ENCODE assay signal across 12 mouse cellular contexts in the genomic region with DNA sequence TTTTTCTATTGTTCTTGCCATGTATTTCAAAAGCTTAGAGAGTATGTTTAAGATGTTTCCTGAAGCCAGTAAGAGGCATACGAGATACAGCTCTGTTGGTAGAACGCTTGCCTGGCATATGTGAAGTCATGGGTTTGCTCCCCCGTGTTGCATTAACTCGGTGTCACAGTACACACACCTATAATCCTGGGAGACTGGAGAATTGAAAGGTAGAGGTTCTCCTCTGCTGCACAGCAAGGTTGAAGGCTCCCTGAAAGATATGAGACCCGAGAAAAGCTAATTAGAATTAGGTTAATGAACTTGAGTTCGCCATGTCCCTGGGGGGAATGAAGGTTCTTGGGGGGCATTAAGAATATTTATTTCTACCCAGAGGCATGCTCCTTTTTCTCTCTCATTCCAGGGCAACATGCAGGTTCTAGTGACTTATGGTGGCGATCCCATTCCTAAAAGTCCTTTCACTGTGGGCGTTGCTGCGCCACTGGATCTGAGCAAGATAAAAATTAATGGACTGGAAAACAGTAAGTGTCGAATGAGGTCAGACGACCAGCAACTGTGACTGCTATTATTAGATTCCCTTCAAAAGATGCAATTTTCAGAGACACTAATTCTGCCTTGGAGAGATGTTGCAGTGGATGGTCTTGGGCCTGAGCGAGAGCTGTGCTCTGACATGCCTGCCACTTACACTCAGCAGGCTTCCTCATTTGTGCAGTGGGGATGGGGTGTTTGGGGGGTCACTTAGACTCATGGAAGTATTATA. TPM values are rescaled to one million over a fixed set of nuclear protein-coding genes. Genes with fewer than 3 reads are reported as not detected.
DNase-seq lines count a peak whose midpoint lies in the region; ATAC-seq and TF ChIP-seq lines count a peak whose summit lies in the region.
"Had no signal": no experiment of that assay in that cellular context is flagged by ENCODE, and none has a peak within 500 bp of the region (broad histone marks: within the 10 kb centered on the region; RNA-seq: fewer than 3 reads in every experiment).

No protein-coding gene starts in this region.

- intact Hi-C loops in left cerebral cortex, postnatal 36 days (cut with DNase I) = loop anchor here (5.0 kb wide), 2 partner anchors 36 to 84 kb away; a partner anchor contains a TSS

- no peak overlapping the region for H3K4me3 ChIP-seq in hindbrain, embryonic 15.5 days
- no peak overlapping the region for H3K4me3 ChIP-seq in kidney, postnatal 0 days (replicated peaks; ENCODE audit: low read depth, low read length)
- H3K4me3 ChIP-seq in neural tube, embryonic 15.5 days (replicated peaks) = no peak overlapping the region
- H3K4me3 ChIP-seq: layer of hippocampus, adult 2 months; liver, embryonic 15.5 days had no signal

- ATAC-seq in hindbrain, embryonic 15.5 days (ENCODE audit: low FRiP score, low read depth) = peak; percentile 75
- ATAC-seq in kidney, postnatal 0 days (replicated peaks; ENCODE audit: low FRiP score, low read depth) = peak; percentile 33; the same call in 1 of the 2 replicates
- ATAC-seq in neural tube, embryonic 15.5 days (ENCODE audit: low FRiP score) = peak; percentile 73
- ATAC-seq: activated CD4-positive, CD25-positive, alpha-beta regulatory T cell, adult 4 months had no signal

- DNase-seq in kidney, adult 11 months = peak; percentile 41
- DNase-seq in kidney, postnatal 25 days = no peak
- peak; percentile 85 for DNase-seq in kidney, postnatal 0 days (ENCODE audit: low spot score)
- no peak for DNase-seq in left cerebral cortex, postnatal 36 days (ENCODE audit: low spot score in 2 of 2)
- no peak for DNase-seq in cerebellum, adult 18-20 months
- DNase-seq: right cerebral cortex, postnatal 4 days had no signal

- TF ChIP-seq CTCF in kidney, postnatal 0 days (IDR thresholded peaks at IDR 0.05; ENCODE audit: low read depth) = no peak

- no peaks in the 10 kb centered on the region for H3K9me3 ChIP-seq in hindbrain, embryonic 15.5 days
- no peaks in the 10 kb centered on the region for H3K9me3 ChIP-seq in kidney, postnatal 0 days (replicated peaks; ENCODE audit: low read length)
- no peaks in the 10 kb centered on the region for H3K9me3 ChIP-seq in neural tube, embryonic 15.5 days (replicated peaks)
- H3K9me3 ChIP-seq: liver, embryonic 15.5 days had no signal

- no peak overlapping the region for H3K9ac ChIP-seq in hindbrain, embryonic 15.5 days
- H3K9ac ChIP-seq in kidney, postnatal 0 days (ENCODE audit: low read depth, low read length) = no peak overlapping the region
- no peak overlapping the region for H3K9ac ChIP-seq in neural tube, embryonic 15.5 days (replicated peaks)
- H3K9ac ChIP-seq: liver, embryonic 15.5 days had no signal

- H3K4me2 ChIP-seq in hindbrain, embryonic 15.5 days = no peak overlapping the region
- H3K4me2 ChIP-seq in kidney, postnatal 0 days (ENCODE audit: low read length) = no peak overlapping the region
- H3K4me2 ChIP-seq in neural tube, embryonic 15.5 days = no peak overlapping the region
- H3K4me2 ChIP-seq: liver, embryonic 15.5 days had no signal

- peaks cover 42% of the 10 kb centered on the region for H3K36me3 ChIP-seq in hindbrain, embryonic 15.5 days
- peaks cover 18% of the 10 kb centered on the region; the same call in 1 of the 2 replicates for H3K36me3 ChIP-seq in kidney, postnatal 0 days (ENCODE audit: insufficient read depth, low read length)
- H3K36me3 ChIP-seq in neural tube, embryonic 15.5 days = peaks cover 38% of the 10 kb centered on the region

- 52% methylated on average over 12 of the region's 12 CpGs for WGBS in hindbrain, embryonic 15.5 days
- WGBS in kidney, postnatal 0 days = 30% methylated on average over 12 of the region's 12 CpGs
- 33% methylated on average over 12 of the region's 12 CpGs for WGBS in neural tube, embryonic 15.5 days

- H3K4me1 ChIP-seq in hindbrain, embryonic 15.5 days (replicated peaks) = peaks cover 23% of the 10 kb centered on the region
- peaks cover 29% of the 10 kb centered on the region for H3K4me1 ChIP-seq in kidney, postnatal 0 days (replicated peaks; ENCODE audit: insufficient read depth, low read length)
- peaks cover 30% of the 10 kb centered on the region for H3K4me1 ChIP-seq in neural tube, embryonic 15.5 days
- H3K4me1 ChIP-seq: liver, embryonic 15.5 days had no signal

- H3K27me3 ChIP-seq in hindbrain, embryonic 15.5 days = no peaks in the 10 kb centered on the region
- no peaks in the 10 kb centered on the region for H3K27me3 ChIP-seq in kidney, postnatal 0 days (ENCODE audit: insufficient read depth, low read length)
- H3K27me3 ChIP-seq in neural tube, embryonic 15.5 days (replicated peaks) = no peaks in the 10 kb centered on the region
- H3K27me3 ChIP-seq: liver, embryonic 15.5 days had no signal

- H3K27ac ChIP-seq in hindbrain, embryonic 15.5 days (replicated peaks) = peak overlapping the region; percentile 65
- H3K27ac ChIP-seq in kidney, postnatal 0 days = peak overlapping the region; percentile 88
- peak overlapping the region; percentile 61 for H3K27ac ChIP-seq in neural tube, embryonic 15.5 days (replicated peaks)
- H3K27ac ChIP-seq: liver, embryonic 15.5 days had no signal

RNA-seq across cellular contexts. Expression of a gene that starts 55.4 kb away (rescaled TPM):
- not detected in 2 replicates for polyA plus RNA-seq in hindbrain, embryonic 15.5 days (2015; fragmentation: Nextera tagmentation; extraction: Ambion mirVana)
- polyA plus RNA-seq in kidney, postnatal 0 days (2015; fragmentation: Nextera tagmentation; extraction: Ambion mirVana) = not detected in 2 replicates
- 0.28 TPM in 1 of 2 replicates, not detected in the other for polyA plus RNA-seq in neural tube, embryonic 15.5 days (2015; fragmentation: Nextera tagmentation; extraction: Ambion mirVana)
- total RNA-seq in left cerebral cortex, postnatal 36 days (2021) = not detected
- total RNA-seq: common myeloid progenitor, adult 5-6 weeks; layer of hippocampus, adult 2 months had no signal
- polyA plus RNA-seq: activated CD4-positive, CD25-positive, alpha-beta regulatory T cell, adult 4 months; liver, embryonic 15.5 days had no signal

Comparison
In these comparisons a context has a peak if more than half of its experiments do, and no peak if none do; other contexts are left out.
1. DNase-seq: peak in kidney, adult 11 months (single experiment) and kidney, postnatal 0 days (single experiment); none in kidney, postnatal 25 days (0 of 2), left cerebral cortex, postnatal 36 days (0 of 2) and cerebellum, adult 18-20 months (0 of 2).
2. Peak in every context shown above with its lines, with median percentiles within 50 percentile points of each other: ATAC-seq and H3K27ac ChIP-seq.